Mouse (Mus musculus) activated CD4-positive, CD25-positive, alpha-beta regulatory T cell, adult 9 weeks (primary cell): ENCODE data around the gene Bloc1s5. TPM values are rescaled to one million over a fixed set of nuclear protein-coding genes. Genes with fewer than 3 reads are reported as not detected.

Experiments used
- polyA plus RNA-seq: library from polyadenylated mRNA; unstranded; fragments of 100-300 nt; shearing (Covaris generic); gene quantifications from one replicate; pipeline ENCODE4 v1.2.1, GENCODE M21; 2017

Bloc1s5 gene
- polyA plus RNA-seq = 9.4 TPM

DNA sequence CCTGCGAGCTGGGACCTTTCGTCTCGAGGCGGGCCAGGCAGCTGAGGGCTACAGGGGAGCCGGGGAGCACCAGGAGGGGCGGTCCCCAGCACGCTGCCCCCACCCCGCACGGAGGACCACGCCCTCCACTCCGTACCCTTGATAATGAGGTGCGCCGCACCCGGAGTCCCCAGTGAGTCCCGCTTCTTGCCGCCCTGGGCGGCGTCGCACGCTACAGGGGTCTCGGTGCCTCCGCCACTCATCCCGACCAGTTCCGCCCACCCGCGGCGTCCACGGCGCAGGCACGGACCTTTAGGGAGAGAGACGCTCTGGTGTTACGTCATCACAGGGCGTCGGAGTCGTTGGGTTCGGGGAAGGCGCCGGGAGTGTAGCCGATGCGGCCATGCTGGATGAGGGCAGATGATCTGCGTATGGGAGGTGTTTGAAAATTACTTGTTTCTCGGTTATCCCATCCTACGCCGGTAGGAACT lies at the start of gene Bloc1s5:
Gene Bloc1s5, minus strand, starts transcription at position 310 of the 470 bp plus-strand sequence.

GRCm38 (mm10) chr13:38658528-38659280 lies 23.8 kb upstream of the Bloc1s5 start, which contains the start of gene Eef1e1:
TSS of gene Eef1e1 (minus strand) at chr13:38659058.

Other genes with a start within 250 kb of the Bloc1s5 start
- 21.5 TPM for gene Txndc5, start 106.3 kb downstream of the Bloc1s5 start, polyA plus RNA-seq
- gene Eef1e1, start 23.9 kb upstream of the Bloc1s5 start, polyA plus RNA-seq = 39.8 TPM